In the genomic region with DNA sequence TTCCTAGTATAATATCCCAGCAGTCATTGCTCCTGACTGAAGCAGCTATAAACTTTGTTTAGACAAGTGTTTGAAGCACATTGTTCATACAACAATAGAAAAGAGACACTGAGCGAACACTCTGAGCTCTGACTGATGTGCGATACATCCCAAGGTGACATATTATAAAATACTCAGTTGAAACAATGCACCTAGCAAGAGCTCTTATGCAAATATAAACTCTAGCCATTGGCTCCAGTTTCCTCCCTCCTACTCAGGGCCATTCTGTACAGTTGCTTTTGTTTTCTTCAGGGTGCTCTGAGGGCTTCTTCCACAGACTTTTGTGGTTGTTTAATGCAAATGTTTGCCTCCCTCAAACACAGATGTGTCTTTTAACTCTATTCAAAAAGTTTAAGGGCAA, we compare ENCODE assay signal across 22 mouse cellular contexts.
DNase-seq lines count a peak whose midpoint lies in the region; ATAC-seq and TF ChIP-seq lines count a peak whose summit lies in the region.
"Had no signal": no experiment of that assay in that cellular context is flagged by ENCODE, and none has a peak within 500 bp of the region (broad histone marks: within the 10 kb centered on the region; RNA-seq: fewer than 3 reads in every experiment).

No protein-coding gene starts in this region.

- DNase-seq in forebrain, postnatal 0 days = no peak
- peak; percentile 62 for DNase-seq in ZHBTc4 (ENCODE audit: low read depth, low spot score)
- DNase-seq in kidney, adult 11 months = no peak
- DNase-seq in heart, postnatal 36 days = no peak
- DNase-seq: adrenal gland, adult 2 months; adrenal gland, postnatal 14 days; cerebellum, adult 11-12 months; cerebellum, adult 8-10 months; cerebellum, postnatal 14 days; gastrocnemius, postnatal 10 days; gastrocnemius, postnatal 36 days; heart, adult 2 months had no signal

- H3K36me3 ChIP-seq in forebrain, postnatal 0 days (ENCODE audit: insufficient read depth) = no peaks in the 10 kb centered on the region
- no peaks in the 10 kb centered on the region for H3K36me3 ChIP-seq in forebrain, embryonic 12.5 days (replicated peaks)
- no peaks in the 10 kb centered on the region for H3K36me3 ChIP-seq in midbrain, embryonic 12.5 days
- H3K36me3 ChIP-seq in midbrain, embryonic 16.5 days (ENCODE audit: control insufficient read depth, insufficient read depth, low read length) = no peaks in the 10 kb centered on the region
- H3K36me3 ChIP-seq: forebrain, embryonic 10.5 days; hindbrain, embryonic 10.5 days; hindbrain, embryonic 13.5 days; intestine, embryonic 15.5 days had no signal

- peak; percentile 65; the same call in 1 of the 2 replicates for ATAC-seq in forebrain, postnatal 0 days
- ATAC-seq in forebrain, embryonic 12.5 days (ENCODE audit: low FRiP score) = no peak
- peak; percentile 54; the same call in 1 of the 2 replicates for ATAC-seq in midbrain, embryonic 12.5 days (ENCODE audit: low FRiP score, low read depth)
- ATAC-seq in midbrain, embryonic 16.5 days = no peak
- ATAC-seq: forebrain, embryonic 14.5 days; hindbrain, embryonic 16.5 days; intestine, embryonic 15.5 days had no signal

- H3K4me2 ChIP-seq in forebrain, postnatal 0 days (ENCODE audit: low read depth) = no peak overlapping the region
- no peak overlapping the region for H3K4me2 ChIP-seq in forebrain, embryonic 12.5 days
- H3K4me2 ChIP-seq in midbrain, embryonic 12.5 days (replicated peaks) = no peak overlapping the region
- H3K4me2 ChIP-seq in midbrain, embryonic 16.5 days (ENCODE audit: low read length) = no peak overlapping the region
- H3K4me2 ChIP-seq: heart, embryonic 11.5 days; hindbrain, embryonic 13.5 days; intestine, embryonic 15.5 days had no signal

- H3K4me1 ChIP-seq in forebrain, postnatal 0 days (ENCODE audit: insufficient read depth) = no peaks in the 10 kb centered on the region
- no peaks in the 10 kb centered on the region for H3K4me1 ChIP-seq in forebrain, embryonic 12.5 days
- no peaks in the 10 kb centered on the region for H3K4me1 ChIP-seq in midbrain, embryonic 12.5 days
- H3K4me1 ChIP-seq in midbrain, embryonic 16.5 days (ENCODE audit: control insufficient read depth, insufficient read depth, low read length) = no peaks in the 10 kb centered on the region
- H3K4me1 ChIP-seq: forebrain, embryonic 10.5 days; hindbrain, embryonic 10.5 days; hindbrain, embryonic 13.5 days; intestine, embryonic 15.5 days had no signal

- H3K9me3 ChIP-seq in forebrain, postnatal 0 days (ENCODE audit: low read length) = no peaks in the 10 kb centered on the region
- no peaks in the 10 kb centered on the region for H3K9me3 ChIP-seq in forebrain, embryonic 12.5 days
- H3K9me3 ChIP-seq in midbrain, embryonic 12.5 days = no peaks in the 10 kb centered on the region
- no peaks in the 10 kb centered on the region for H3K9me3 ChIP-seq in midbrain, embryonic 16.5 days (replicated peaks; ENCODE audit: control insufficient read depth, low read length, poor library complexity, severe bottlenecking)
- H3K9me3 ChIP-seq: hindbrain, embryonic 13.5 days; intestine, embryonic 15.5 days had no signal

- 73% methylated on average over 2 of the region's 2 CpGs for WGBS in forebrain, postnatal 0 days
- 80% methylated on average over 2 of the region's 2 CpGs for WGBS in forebrain, embryonic 12.5 days
- 70% methylated on average over 2 of the region's 2 CpGs for WGBS in midbrain, embryonic 12.5 days
- 69% methylated on average over 2 of the region's 2 CpGs for WGBS in midbrain, embryonic 16.5 days

- intact Hi-C loops in heart, postnatal 36 days (cut with DNase I) = no loop called here

- no peak overlapping the region for H3K4me3 ChIP-seq in forebrain, postnatal 0 days (ENCODE audit: low read depth, low read length)
- H3K4me3 ChIP-seq in forebrain, embryonic 12.5 days (replicated peaks) = no peak overlapping the region
- no peak overlapping the region for H3K4me3 ChIP-seq in midbrain, embryonic 12.5 days
- H3K4me3 ChIP-seq in midbrain, embryonic 16.5 days (ENCODE audit: low read depth, low read length) = no peak overlapping the region
- H3K4me3 ChIP-seq: forebrain, embryonic 10.5 days; heart, adult 2 months; hindbrain, embryonic 10.5 days; hindbrain, embryonic 13.5 days; intestine, embryonic 15.5 days had no signal

- no peak overlapping the region for H3K27ac ChIP-seq in forebrain, postnatal 0 days (ENCODE audit: low read depth, low read length)
- no peak overlapping the region for H3K27ac ChIP-seq in forebrain, embryonic 12.5 days
- no peak overlapping the region for H3K27ac ChIP-seq in midbrain, embryonic 12.5 days (replicated peaks)
- H3K27ac ChIP-seq in midbrain, embryonic 16.5 days (ENCODE audit: low read length) = no peak overlapping the region
- H3K27ac ChIP-seq: forebrain, embryonic 10.5 days; heart, adult 2 months; hindbrain, embryonic 10.5 days; hindbrain, embryonic 13.5 days; intestine, embryonic 15.5 days had no signal

- H3K27me3 ChIP-seq in forebrain, postnatal 0 days (ENCODE audit: insufficient read depth, low read length) = no peaks in the 10 kb centered on the region
- H3K27me3 ChIP-seq in forebrain, embryonic 12.5 days = no peaks in the 10 kb centered on the region
- no peaks in the 10 kb centered on the region for H3K27me3 ChIP-seq in midbrain, embryonic 12.5 days
- no peaks in the 10 kb centered on the region for H3K27me3 ChIP-seq in midbrain, embryonic 16.5 days (ENCODE audit: control insufficient read depth, insufficient read depth, low read depth, low read length)
- H3K27me3 ChIP-seq: hindbrain, embryonic 13.5 days; intestine, embryonic 15.5 days had no signal

- no peak for TF ChIP-seq CTCF in forebrain, postnatal 0 days (IDR thresholded peaks at IDR 0.05; ENCODE audit: low read depth)

- H3K9ac ChIP-seq in forebrain, postnatal 0 days = no peak overlapping the region
- no peak overlapping the region for H3K9ac ChIP-seq in forebrain, embryonic 12.5 days
- no peak overlapping the region for H3K9ac ChIP-seq in midbrain, embryonic 12.5 days (replicated peaks)
- H3K9ac ChIP-seq in midbrain, embryonic 16.5 days (ENCODE audit: low read depth, low read length) = no peak overlapping the region
- H3K9ac ChIP-seq: hindbrain, embryonic 13.5 days; intestine, embryonic 15.5 days had no signal

Comparison
In these comparisons a context has a peak if more than half of its experiments do, and no peak if none do; other contexts are left out.
1. ATAC-seq: peak in forebrain, postnatal 0 days (single experiment) and midbrain, embryonic 12.5 days (single experiment); none in forebrain, embryonic 12.5 days (single experiment) and midbrain, embryonic 16.5 days (single experiment).